Mouse (Mus musculus): Measurements from ENCODE around the gene Wwc1. TPM values are rescaled to one million over a fixed set of nuclear protein-coding genes. Genes with fewer than 3 reads are reported as not detected.

Wwc1 gene
- total RNA-seq (2021): under 1 TPM; 0.47 to 0.52 TPM
- long read RNA-seq, experiment 1, full-length matches to known transcripts: 2 of 2 reads
- long read RNA-seq, experiment 1, partial matches to known transcripts: 0 of 2 reads
- long read RNA-seq, experiment 1, other reads (novel, unspliced or antisense): 0 of 2 reads
- long read RNA-seq, experiment 2, full-length matches to known transcripts: 1 of 1 reads
- long read RNA-seq, experiment 2, partial matches to known transcripts: 0 of 1 reads
- long read RNA-seq, experiment 2, other reads (novel, unspliced or antisense): 0 of 1 reads

DNA sequence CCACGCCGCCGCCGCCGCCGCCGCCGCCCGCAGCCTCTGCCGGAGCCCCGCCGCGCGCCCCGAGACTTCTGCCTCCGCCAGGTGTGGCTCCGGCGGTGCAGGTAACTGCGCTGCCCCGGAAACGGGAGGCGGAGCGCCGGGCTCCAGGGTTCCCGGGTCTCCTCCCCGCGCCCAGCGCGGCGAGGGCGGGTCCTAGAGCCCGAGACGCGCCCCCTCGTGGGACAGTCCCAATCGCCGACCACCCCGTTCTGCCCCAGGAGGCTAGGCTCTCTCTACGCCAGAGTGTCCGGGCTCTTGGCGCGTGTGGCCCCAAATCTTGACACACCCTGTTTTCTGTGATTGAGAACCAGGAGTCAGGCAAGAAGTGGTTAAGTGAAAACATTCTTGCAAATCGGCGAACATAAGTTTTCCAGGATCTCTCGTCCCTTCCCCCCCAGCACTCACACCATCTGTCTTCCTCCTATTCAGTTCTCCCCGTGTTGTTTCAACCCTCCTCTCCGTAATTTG lies at the start of gene Wwc1:
Gene Wwc1, minus strand, starts transcription at position 117 of the 507 bp plus-strand sequence.
- no peak for DNase-seq

- DNase-seq: no peak
Measured at GRCm38 (mm10) chr11:36020009-36020408, 39.7 kb upstream of the Wwc1 start.

GRCm38 (mm10) chr11:36013179-36013578 lies 32.9 kb upstream of the Wwc1 start:
- DNase-seq: no peak

GRCm38 (mm10) chr11:36009281-36010208 lies 29.2 kb upstream of the Wwc1 start:
- DNase-seq: no peak

- no peak for DNase-seq
Measured at GRCm38 (mm10) chr11:36002900-36003299, 22.6 kb upstream of the Wwc1 start.

DNA sequence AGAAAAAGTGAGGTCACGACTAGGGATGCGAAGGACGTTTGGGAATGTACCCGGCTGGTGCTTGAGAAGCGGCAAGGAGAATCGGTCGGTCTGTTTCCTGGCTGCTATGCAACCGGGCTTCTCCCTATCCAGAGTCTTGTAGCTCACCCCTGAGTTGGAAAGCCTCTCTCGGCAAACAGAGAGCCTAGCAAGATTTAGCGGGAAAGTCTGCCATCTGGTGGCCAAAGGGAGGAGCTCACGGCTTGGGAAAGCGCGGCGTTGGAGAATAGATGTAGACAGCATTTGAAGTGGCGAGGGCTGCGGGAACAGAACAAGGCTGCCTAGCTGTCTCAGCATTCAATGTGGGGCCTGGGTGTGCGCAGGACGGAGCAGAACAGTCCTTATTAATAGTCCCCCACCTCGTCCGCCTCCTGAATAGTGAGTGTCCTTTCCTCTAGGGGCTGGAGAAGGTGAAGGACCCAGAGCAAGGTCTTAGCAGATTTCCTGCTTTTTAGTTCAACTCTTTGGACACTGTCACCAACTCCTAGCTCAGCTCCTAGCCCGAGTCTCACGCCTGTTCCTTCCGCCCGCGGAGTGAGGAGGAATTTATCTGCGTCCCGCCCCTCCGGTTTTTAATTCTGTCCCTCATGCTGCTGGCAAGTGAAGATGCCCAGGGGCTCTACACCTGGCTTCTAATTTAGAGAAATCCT lies 21.1 kb upstream of the Wwc1 start:
- peak; percentile 80 for DNase-seq

- no peak for DNase-seq
Measured at GRCm38 (mm10) chr11:36000585-36001281, 20.4 kb upstream of the Wwc1 start.

DNA sequence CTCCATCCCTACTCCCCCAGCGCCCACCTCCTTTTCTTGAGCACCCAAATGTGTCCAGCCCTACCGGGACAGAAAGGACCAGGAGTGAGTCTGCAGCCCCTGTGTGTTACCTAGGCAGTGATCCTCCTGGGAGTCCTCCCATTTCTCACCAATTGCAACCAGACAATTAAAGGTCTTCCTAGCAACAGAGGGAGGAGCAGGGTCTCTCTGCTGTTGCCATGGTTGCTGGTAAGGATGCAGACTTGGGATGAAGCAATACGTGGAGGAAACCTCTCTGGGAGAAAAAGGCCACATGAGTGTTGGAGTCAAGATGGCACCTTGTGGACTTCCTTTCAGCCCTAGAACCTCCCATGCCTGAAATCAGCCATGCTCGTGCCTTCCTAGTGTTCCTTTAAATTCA lies 19.7 kb upstream of the Wwc1 start:
- DNase-seq: no peak

- DNase-seq: no peak
Measured at GRCm38 (mm10) chr11:35998048-35998447, 17.7 kb upstream of the Wwc1 start.

GRCm38 (mm10) chr11:35995310-35995709 lies 15.0 kb upstream of the Wwc1 start:
- DNase-seq: no peak

DNA sequence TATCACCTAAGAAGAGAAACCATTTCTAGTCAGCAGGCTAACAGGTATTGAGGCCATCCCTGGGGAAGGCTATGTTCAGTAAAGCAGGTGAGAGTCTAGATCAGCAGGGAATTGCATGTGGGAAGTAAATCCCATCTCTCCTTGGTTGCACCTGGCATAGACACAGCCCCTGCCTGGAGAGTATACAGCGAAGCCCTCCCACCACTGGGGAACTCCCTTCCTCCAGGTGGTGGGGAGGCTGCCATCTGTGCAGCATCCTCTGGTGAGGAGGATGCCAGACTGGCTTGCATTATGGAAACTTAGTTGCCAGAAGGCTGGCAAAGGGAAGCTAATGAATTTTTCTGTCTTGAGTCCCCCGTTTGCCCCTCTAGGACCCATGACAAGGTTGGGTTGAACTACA lies 11.5 kb upstream of the Wwc1 start:
- DNase-seq: no peak

- no peak for DNase-seq
Measured at GRCm38 (mm10) chr11:35989967-35990366, 9.6 kb upstream of the Wwc1 start.

GRCm38 (mm10) chr11:35985841-35986393 lies 5.6 kb upstream of the Wwc1 start:
- DNase-seq: no peak

- DNase-seq: no peak
Measured at GRCm38 (mm10) chr11:35982734-35983133, 2.4 kb upstream of the Wwc1 start.

DNA sequence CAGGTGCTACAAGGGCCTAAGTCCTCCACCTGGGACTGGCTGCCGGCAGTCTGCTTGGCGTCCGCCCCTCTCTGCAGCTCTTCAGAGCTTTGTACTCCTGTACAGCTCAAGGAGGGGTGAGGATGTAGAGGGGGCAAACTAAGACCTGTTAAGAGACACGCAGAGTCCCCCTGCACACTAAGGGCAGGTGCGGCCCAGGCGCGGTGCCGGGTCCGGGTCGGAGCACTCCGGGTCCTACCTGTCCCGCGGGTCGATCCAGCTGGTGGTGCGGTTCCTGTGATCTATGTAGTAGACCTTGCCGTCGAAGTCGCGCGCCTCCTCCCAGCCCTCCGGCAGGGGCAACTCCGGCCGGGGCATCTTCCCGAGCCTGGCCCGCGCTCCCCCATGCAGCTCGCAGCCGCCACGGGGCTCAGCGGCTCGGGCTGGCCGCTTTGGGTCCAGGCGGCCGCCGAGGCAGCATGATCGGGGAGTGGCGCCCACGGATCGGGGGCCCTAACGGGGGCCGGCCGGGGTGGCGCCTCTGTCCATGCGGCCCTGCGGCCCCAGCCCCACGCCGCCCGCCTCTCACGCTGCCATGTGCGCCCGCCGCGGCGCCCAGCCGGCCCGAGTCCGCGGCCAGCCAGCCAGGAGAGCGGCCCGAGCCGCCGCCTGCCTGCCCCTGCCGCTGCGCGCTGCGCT lies 455 bp downstream of the Wwc1 start:
- peak; percentile 33 for DNase-seq

DNA sequence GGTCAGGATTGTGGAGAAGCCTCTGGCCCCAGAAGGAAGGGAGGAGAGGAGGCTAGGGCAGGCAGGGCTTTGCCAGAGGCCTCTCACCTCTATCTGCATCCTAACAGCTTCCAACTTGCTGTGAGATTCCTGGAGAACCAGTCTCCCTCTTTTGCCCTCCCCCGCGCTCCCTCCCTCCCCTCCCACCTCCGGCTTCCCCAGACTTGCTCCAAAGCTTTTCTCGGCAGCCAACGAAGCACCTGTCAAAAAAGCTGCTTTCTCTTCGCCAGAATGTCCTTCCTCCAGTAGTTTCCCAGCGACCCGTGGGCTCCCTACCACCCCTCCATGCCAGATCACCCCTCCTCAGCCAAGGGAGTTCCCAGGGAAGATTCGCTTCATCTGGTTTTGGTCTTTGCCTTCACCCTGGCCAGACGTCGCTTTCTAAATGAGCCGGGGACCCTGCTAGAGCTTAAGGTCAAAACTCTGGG lies 1.0 kb downstream of the Wwc1 start:
- no peak for DNase-seq

DNA sequence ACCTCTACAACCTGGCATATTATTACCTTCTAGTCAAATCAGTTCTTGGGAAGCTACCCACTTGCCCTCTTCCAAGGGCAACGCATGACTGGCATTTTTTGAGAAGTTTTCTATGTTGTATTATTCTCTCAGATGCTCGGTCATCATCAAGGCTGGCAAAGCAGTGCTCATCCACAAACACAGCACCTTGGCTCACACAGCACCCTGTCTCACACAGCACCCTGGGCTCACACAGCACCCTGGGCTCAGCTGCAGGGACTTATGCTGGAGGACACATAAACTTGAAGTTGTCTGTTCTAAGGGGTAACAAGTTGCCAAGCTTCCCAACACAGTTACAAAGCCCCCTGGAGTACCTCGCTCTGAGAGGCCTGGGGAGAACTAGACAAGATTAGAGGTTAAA lies 2.5 kb downstream of the Wwc1 start:
- DNase-seq: no peak

DNA sequence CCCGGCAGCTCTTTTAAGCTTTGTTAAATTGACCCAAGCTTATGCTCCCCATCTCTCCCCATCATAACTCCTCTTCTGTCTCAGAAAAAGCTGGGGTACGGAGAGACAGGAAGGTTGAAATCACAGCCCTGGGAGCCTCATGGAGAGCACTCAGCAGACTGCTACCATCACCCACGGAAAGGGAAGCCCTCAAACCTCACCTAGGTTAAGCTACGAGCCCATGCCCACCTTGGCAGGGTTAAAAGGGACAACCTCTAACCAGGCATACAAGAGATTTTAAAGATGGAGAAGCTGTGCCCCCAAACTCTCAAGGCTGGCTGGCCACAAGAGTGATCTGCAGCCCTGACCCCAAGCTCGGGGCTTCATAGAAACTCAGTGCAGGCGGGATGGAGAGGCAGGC lies 3.2 kb downstream of the Wwc1 start:
- no peak for DNase-seq

DNA sequence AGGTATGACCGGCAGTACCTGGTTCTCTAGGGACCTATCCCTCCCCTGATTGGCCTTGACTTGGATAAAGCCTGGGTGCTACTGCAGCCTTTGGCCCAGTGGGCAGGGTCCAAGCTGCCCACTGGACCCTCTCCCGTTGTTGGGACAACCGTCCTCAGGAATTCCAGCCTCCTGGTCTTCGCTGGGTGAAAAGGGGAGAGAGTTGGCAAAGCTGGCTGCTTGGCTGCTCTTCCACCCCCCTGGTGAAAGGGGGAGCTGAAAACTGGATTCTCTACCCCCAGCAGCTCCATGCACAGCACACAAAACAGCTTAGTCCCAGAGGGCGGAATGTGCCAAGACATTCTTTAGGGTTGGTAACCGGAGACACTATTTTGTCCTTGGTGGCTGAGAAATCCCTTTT lies 3.8 kb downstream of the Wwc1 start:
- DNase-seq: no peak

- no peak for DNase-seq
Measured at GRCm38 (mm10) chr11:35974632-35975450, 5.5 kb downstream of the Wwc1 start.
